Mouse (Mus musculus) forebrain, embryonic 16.5 days (tissue): ENCODE data around the gene Tcf20. TPM values are rescaled to one million over a fixed set of nuclear protein-coding genes. Genes with fewer than 3 reads are reported as not detected.
A peak's percentile ranks its signal among the peaks of the same experiment; 100 is the strongest.

Experiments
- ATAC-seq: fragments of 200-750 bp; cut with Nextera tagmentation; 2 replicates; pipeline ENCODE4 v1.8.0; 2017; ENCODE audit warnings: mild to moderate bottlenecking, moderate library complexity
- H3K27ac ChIP-seq: fragments of 300-500 bp; sonication (generic); 2 replicates; pipeline ENCODE4 v1.5.1; 2014; ENCODE audit warnings: low read length, control low read depth
- H3K27me3 ChIP-seq: fragments of 300-500 bp; sonication (generic); replicated peaks from 2 replicates; pipeline ENCODE4 v1.6.1; 2014; ENCODE audit warnings: low read length; ENCODE audit not compliant: control insufficient read depth, insufficient read depth
- H3K36me3 ChIP-seq: fragments of 300-500 bp; sonication (generic); 2 replicates; pipeline ENCODE4 v1.6.1; 2014; ENCODE audit not compliant: control insufficient read depth, insufficient read depth
- H3K4me1 ChIP-seq: fragments of 300-500 bp; sonication (generic); replicated peaks from 2 replicates; pipeline ENCODE4 v1.6.1; 2014; ENCODE audit warnings: low read length; ENCODE audit not compliant: control insufficient read depth, insufficient read depth
- H3K4me2 ChIP-seq: fragments of 300-500 bp; sonication (generic); 2 replicates; pipeline ENCODE4 v1.6.1; 2014; ENCODE audit warnings: mild to moderate bottlenecking, low read length, control low read depth
- H3K4me3 ChIP-seq: fragments of 300-500 bp; sonication (generic); replicated peaks from 2 replicates; pipeline ENCODE4 v1.5.1; 2014; ENCODE audit warnings: mild to moderate bottlenecking, low read length, control low read depth
- H3K9ac ChIP-seq: fragments of 300-500 bp; sonication (generic); replicated peaks from 2 replicates; pipeline ENCODE4 v1.6.1; 2014; ENCODE audit warnings: low read depth, low read length, control low read depth
- H3K9me3 ChIP-seq: fragments of 300-500 bp; sonication (generic); 2 replicates; pipeline ENCODE4 v1.6.1; 2016; ENCODE audit warnings: low read length; ENCODE audit not compliant: control insufficient read depth
- WGBS: fragments of 180-500 bp; shearing (Covaris S2); extraction: QIAGEN DNeasy Blood & Tissue Kit; methylation state at CpG from one replicate; pipeline ENCODE4 v1.1.7; 2014; 5-methylcytosine and 5-hydroxymethylcytosine counted together
- polyA plus RNA-seq: library from polyadenylated mRNA; unstranded; fragments of >200 nt; fragmentation: Nextera tagmentation; extraction: Ambion mirVana; gene quantifications from 2 replicates; pipeline ENCODE4 v1.2.1, GENCODE M21; 2015

Gene Tcf20
- polyA plus RNA-seq, 1 experiment from 2014 or later, result 18.6 TPM

DNA sequence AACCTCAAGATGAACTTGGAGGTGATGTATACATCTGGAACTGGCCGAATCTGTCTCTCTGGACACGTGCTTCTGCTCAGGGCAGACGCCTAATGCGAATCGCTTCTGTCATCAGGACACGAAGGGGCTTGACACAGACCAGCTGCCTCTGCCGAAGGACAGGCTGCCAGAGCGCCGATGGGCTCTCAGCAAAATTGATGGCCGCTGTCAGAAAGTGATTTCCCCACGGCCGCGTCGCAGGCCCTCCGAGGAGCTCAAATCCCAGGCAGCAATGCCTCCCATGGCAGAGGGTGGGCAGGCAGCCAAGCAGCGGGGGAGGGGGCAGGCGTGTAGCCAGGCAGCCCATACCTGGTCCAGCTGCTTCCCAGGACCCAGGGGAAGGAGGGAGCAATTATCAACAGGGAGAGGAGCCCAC is 49.5 kb downstream of the Tcf20 start:
- 17% methylated on average over 17 of the region's 17 CpGs for WGBS
- no peaks in the 10 kb centered on the region for H3K27me3 ChIP-seq
- H3K36me3 ChIP-seq, result no peaks in the 10 kb centered on the region
- peaks cover 80% of the 10 kb centered on the region for H3K4me1 ChIP-seq
- H3K4me2 ChIP-seq, result peak overlapping the region; percentile 35
- no peak overlapping the region for H3K4me3 ChIP-seq
- peak overlapping the region; percentile 9; the same call in 1 of the 2 replicates for H3K9ac ChIP-seq
- ATAC-seq, result no peak
- peak overlapping the region; percentile 34; the same call in 1 of the 2 replicates for H3K27ac ChIP-seq
- no peaks in the 10 kb centered on the region for H3K9me3 ChIP-seq

DNA sequence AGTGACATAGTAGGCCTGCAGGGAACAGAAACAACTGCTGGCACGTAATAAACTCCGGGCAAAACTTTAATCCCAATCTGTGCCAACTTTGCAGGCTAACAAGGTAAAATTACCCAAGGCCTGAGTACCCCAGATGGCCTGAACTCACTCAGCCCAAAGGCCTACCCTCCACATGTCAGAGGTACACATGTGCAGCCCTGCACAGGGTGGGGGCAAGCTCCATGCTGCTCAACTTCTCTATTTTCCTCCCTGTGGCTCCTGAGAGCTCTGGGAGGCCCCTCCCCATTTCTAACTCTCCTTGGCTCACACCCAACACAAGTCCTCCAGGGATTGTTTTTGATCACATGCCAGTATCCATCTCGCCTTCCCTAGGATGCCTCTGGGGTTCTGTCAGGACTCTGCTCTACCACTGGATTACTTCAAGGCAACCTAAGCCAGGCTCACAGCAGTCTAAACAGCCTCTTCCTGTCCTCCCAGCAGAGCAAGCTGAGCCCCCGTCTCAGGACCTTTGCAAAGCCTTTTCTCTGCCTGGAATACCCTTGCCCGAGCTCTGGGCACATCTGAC is 50.2 kb downstream of the Tcf20 start:
- Histone ChIP-seq H3K9ac (0 out of 2 replicates have a peak overlapping the region, but pooled peaks have one; percentile 14), H3K4me3 (no peak overlapping the region), H3K27ac (peak overlapping the region; percentile 34; the same call in 1 of the 2 replicates), H3K36me3 (no peaks in the 10 kb centered on the region), H3K4me1 (peaks cover 82% of the 10 kb centered on the region), H3K9me3 (no peaks in the 10 kb centered on the region), H3K4me2 (0 out of 2 replicates have a peak overlapping the region, but pooled peaks have one; percentile 10), H3K27me3 (no peaks in the 10 kb centered on the region)
- no peak for ATAC-seq
- 21% methylated on average over 5 of the region's 5 CpGs for WGBS

DNA sequence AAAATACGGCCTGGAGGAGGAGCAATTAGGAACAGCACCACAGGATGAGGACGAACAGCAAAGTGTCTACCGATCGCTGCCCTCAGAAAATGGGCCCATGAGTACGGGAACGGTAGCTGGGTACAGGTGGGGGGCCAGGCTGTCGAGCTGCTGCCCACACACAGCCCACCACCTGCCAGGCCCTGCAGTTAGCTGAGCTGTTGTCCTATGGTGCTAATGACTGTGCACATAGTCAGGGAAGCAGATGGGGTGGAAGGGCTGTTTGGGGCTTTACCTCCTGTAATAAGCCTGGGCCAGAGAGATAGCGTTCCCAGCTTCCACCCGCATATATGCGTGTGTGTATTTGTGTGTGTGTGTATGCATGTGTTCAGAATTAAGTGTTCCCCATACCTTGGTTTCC is 52.7 kb downstream of the Tcf20 start:
- Histone ChIP-seq H3K27ac (no peak overlapping the region), H3K9me3 (no peaks in the 10 kb centered on the region), H3K9ac (no peak overlapping the region), H3K4me3 (no peak overlapping the region), H3K27me3 (no peaks in the 10 kb centered on the region; the same call in 1 of the 2 replicates), H3K36me3 (no peaks in the 10 kb centered on the region), H3K4me1 (peaks cover 69% of the 10 kb centered on the region), H3K4me2 (no peak overlapping the region)
- WGBS, result 48% methylated on average over 10 of the region's 10 CpGs
- ATAC-seq, result peak; percentile 36

DNA sequence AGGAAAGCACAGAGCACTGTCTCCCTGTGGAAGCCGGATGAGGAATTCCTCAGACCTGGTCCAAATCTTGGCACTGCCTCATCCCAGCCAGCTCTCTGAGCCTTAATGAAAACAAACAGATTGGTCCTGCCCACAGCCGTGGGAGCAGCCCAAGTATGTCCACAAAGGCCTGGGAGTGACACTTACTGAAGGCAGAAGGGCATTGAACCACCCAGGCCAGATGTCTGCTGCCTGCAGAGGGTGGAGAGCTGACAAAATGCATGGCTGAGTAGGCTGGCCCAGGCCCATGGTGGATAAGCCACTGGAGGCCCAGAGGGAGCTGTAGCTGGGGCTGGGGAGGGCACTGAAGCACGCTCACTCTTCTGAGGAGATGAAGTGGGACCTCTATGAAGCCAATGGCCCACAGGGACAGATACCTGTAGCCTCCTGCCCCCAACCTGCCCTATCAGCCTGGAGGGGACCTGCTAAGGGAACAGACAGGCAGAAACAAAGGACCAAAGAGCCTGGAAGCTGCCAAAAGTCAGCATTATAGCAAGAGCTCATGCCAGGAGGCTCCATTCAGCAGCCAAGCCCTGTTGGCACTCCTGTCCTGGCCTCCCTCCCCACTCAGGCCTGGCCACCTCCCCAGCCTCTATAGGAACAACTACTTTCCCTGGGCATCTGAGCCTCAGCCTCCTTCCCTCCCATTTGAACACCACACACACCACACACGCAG is 54.6 kb downstream of the Tcf20 start:
- WGBS, result 23% methylated on average over 4 of the region's 4 CpGs
- peak overlapping the region; percentile 72 for H3K27ac ChIP-seq
- no peak overlapping the region for H3K4me2 ChIP-seq
- no peak overlapping the region for H3K4me3 ChIP-seq
- peak; percentile 45 for ATAC-seq
- no peaks in the 10 kb centered on the region for H3K9me3 ChIP-seq
- no peaks in the 10 kb centered on the region for H3K36me3 ChIP-seq
- no peaks in the 10 kb centered on the region; the same call in 1 of the 2 replicates for H3K27me3 ChIP-seq
- peaks cover 75% of the 10 kb centered on the region for H3K4me1 ChIP-seq
- 0 out of 2 replicates have a peak overlapping the region, but pooled peaks have one; percentile 22 for H3K9ac ChIP-seq

DNA sequence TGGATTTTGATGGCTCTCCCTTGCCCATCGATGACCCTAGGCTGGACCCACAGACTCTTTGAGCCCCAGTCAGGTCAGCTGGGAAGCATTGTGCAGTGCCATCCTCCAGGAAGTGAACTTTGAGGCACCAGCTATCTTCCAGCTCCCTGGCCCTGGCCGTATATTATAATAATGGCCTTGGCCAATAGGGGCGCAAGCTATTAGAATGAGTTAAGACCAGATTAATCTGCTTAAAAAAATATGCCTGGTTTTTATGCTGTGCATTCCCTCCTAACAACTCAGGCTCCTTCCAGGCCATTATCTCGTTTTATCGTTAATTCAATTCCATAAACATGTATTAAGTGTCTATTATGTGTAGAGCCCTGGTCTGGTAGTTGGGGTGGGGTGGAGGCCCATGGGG is 56.2 kb downstream of the Tcf20 start:
- H3K4me2 ChIP-seq, result no peak overlapping the region
- H3K36me3 ChIP-seq, result no peaks in the 10 kb centered on the region
- no peak overlapping the region for H3K9ac ChIP-seq
- H3K9me3 ChIP-seq, result no peaks in the 10 kb centered on the region
- WGBS, result 82% methylated on average over 5 of the region's 5 CpGs
- H3K27ac ChIP-seq, result no peak overlapping the region
- peaks cover 76% of the 10 kb centered on the region for H3K4me1 ChIP-seq
- no peak for ATAC-seq
- H3K27me3 ChIP-seq, result no peaks in the 10 kb centered on the region; the same call in 1 of the 2 replicates
- H3K4me3 ChIP-seq, result no peak overlapping the region

DNA sequence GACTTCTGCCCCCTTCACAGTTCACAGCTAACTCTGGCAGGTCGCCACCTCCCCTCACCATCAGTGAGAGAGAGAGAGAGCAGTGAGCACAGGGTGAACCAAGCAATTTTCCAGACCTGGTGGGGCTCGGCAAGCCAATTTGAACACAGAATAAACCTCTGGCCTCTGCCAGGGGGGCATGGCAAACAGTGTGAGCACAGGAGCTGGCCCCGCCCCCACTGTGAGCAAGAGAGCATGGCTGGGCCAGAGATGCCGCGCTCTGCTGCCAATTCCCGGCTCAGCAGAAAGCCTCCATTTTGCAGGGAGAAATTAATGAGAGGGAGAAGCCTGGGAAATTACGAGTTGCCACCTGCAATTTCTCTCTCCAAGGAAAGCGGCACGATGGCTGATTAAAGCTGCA is 58.1 kb downstream of the Tcf20 start:
- 11% methylated on average over 9 of the region's 9 CpGs for WGBS
- Histone ChIP-seq H3K4me2 (peak overlapping the region; percentile 28), H3K4me1 (peaks cover 87% of the 10 kb centered on the region), H3K9ac (peak overlapping the region; percentile 32), H3K9me3 (no peaks in the 10 kb centered on the region), H3K4me3 (no peak overlapping the region), H3K27me3 (no peaks in the 10 kb centered on the region; the same call in 1 of the 2 replicates), H3K36me3 (no peaks in the 10 kb centered on the region), H3K27ac (peak overlapping the region; percentile 92)
- peak; percentile 61 for ATAC-seq

DNA sequence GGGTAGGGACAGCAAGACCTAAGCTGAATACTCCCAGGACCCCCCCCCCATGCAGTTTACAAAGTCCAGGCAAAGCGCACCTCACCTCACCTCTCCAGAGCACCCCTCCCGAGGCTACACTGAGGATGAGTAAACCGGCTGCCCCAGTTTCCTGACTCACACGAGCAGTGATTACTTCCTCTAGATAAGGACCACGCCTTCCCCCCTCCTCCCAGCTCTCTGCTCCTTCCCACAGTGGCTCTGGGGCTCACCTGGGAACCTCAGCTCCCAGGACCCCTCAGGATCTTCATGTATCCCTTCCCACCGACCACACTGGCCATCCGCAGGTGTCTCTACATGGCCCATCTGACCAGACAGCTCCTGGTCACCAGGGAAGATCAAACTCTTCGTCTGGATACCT is 58.8 kb downstream of the Tcf20 start:
- Histone ChIP-seq H3K27me3 (no peaks in the 10 kb centered on the region; the same call in 1 of the 2 replicates), H3K4me1 (peaks cover 87% of the 10 kb centered on the region), H3K27ac (no peak overlapping the region), H3K9ac (no peak overlapping the region), H3K4me3 (no peak overlapping the region), H3K9me3 (no peaks in the 10 kb centered on the region), H3K36me3 (no peaks in the 10 kb centered on the region), H3K4me2 (no peak overlapping the region)
- no peak for ATAC-seq
- WGBS, result 66% methylated on average over 8 of the region's 8 CpGs

DNA sequence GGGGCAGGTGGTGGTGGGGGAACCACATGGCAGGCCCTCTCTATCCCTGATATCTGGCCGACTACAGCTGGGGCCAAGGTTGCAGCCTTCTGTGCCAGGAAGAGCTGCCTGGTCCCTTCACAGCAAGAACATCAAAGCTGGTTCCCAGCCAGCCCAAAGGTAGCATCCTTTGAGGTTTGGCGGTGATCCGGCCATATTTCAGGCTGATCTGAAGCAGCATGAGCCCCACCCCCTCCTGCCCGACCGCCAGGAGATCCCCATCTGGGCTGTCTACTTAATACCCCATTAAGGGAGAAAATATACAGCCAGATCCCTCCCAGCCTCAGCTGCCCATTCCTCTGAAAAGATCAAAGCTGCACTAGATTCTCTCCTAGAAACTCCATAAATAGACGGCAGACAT is 59.6 kb downstream of the Tcf20 start:
- no peak for ATAC-seq
- Histone ChIP-seq H3K9ac (peak overlapping the region; percentile 19; the same call in 1 of the 2 replicates), H3K4me3 (no peak overlapping the region), H3K36me3 (no peaks in the 10 kb centered on the region), H3K27me3 (no peaks in the 10 kb centered on the region; the same call in 1 of the 2 replicates), H3K4me1 (peaks cover 87% of the 10 kb centered on the region), H3K4me2 (no peak overlapping the region), H3K9me3 (no peaks in the 10 kb centered on the region), H3K27ac (no peak overlapping the region; the same call in 1 of the 2 replicates)
- 10% methylated on average over 6 of the region's 6 CpGs for WGBS

DNA sequence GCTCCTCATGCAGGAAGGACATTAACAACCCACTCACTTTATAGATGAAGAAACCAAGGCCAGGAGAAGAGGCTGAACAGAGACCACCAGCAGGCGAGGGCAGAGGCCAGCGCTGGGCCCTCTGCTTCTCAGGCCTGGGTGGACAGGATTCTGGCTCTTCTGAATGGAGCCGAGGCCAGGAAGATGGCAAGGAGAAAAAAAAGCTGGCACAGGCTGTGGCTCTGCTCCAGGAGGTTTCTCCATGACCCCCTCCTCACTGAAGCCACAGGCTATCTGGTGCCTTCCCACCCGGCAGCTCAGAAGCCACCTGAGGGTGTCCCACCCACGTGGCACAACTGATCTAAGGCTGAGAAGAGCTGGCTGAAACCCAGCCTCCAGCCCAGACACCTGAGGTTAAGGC is 60.6 kb downstream of the Tcf20 start:
- Histone ChIP-seq H3K9me3 (no peaks in the 10 kb centered on the region), H3K9ac (no peak overlapping the region), H3K27ac (no peak overlapping the region), H3K27me3 (no peaks in the 10 kb centered on the region; the same call in 1 of the 2 replicates), H3K4me3 (no peak overlapping the region), H3K4me2 (no peak overlapping the region), H3K36me3 (no peaks in the 10 kb centered on the region), H3K4me1 (peaks cover 90% of the 10 kb centered on the region)
- 55% methylated on average over 5 of the region's 5 CpGs for WGBS
- no peak for ATAC-seq
